Mouse (Mus musculus) heart, postnatal 10 days (tissue): ENCODE measurements around the gene Olfr410. TPM values are rescaled to one million over a fixed set of nuclear protein-coding genes. Genes with fewer than 3 reads are reported as not detected.

Experiments used
- DNase-seq, 2 experiments: peaks; one replicate each; pipeline ENCODE4 v3.0.0; 2021
- intact Hi-C: fragments of 180-260 bp; cut with DNase I; formaldehyde crosslinking; loops from one replicate; pipeline ENCODE4 v1.15.1; 2025
- total RNA-seq, 2 experiments: library from RNA; stranded (reverse); gene quantifications; 2 replicates each; pipeline ENCODE4 v1.2.3; 2021

Olfr410 gene
- total RNA-seq: not detected

GRCm38 (mm10) chr11:74337931-74338330 lies at the start of gene Olfr410:
Gene Olfr410, minus strand, starts transcription at chr11:74338031.
- intact Hi-C loops: no loop called here
- DNase-seq: no peak

- DNase-seq: peak in 1 of 2 experiments; percentile 49
- intact Hi-C loops: loop anchor here (5.0 kb wide), 1 partner anchor 135 kb away; no protein-coding TSS in a partner anchor
Measured at GRCm38 (mm10) chr11:74387203-74387602, 49.4 kb upstream of the Olfr410 start.

GRCm38 (mm10) chr11:74385674-74386073 lies 47.8 kb upstream of the Olfr410 start:
- intact Hi-C loops: loop anchor here (5.0 kb wide), 1 partner anchor 137 kb away; no protein-coding TSS in a partner anchor
- DNase-seq: peak; percentile 63 to 67

GRCm38 (mm10) chr11:74379166-74379873 lies 41.5 kb upstream of the Olfr410 start:
- no peak for DNase-seq
- intact Hi-C loops: loop anchor here (10.0 kb wide), 1 partner anchor 1095 kb away; no protein-coding TSS in a partner anchor

- peak; percentile 70 to 80 for DNase-seq
Measured at GRCm38 (mm10) chr11:74376847-74377246, 39.0 kb upstream of the Olfr410 start.

GRCm38 (mm10) chr11:74371393-74372100 lies 33.7 kb upstream of the Olfr410 start:
- DNase-seq: peak; percentile 76 to 88
- intact Hi-C loops: loop anchor here (1.0 to 10.0 kb wide), 4 partner anchors 1087 to 1363 kb away; partner anchors contain the start of gene Haspin

More at GRCm38 (mm10) chr11:74376847-74377246, 39.0 kb upstream of the Olfr410 start:
- intact Hi-C loops: loop anchor here (2.0 to 10.0 kb wide), 3 partner anchors 150 to 1092 kb away; no protein-coding TSS in a partner anchor

- DNase-seq: no peak
- intact Hi-C loops: no loop called here
Measured at GRCm38 (mm10) chr11:74361769-74362168, 23.9 kb upstream of the Olfr410 start, which contains the start of gene Olfr412. Gene Olfr412, plus strand, starts transcription at chr11:74362069.

- no peak for DNase-seq
- intact Hi-C loops: no loop called here
Measured at GRCm38 (mm10) chr11:74352550-74352949, 14.7 kb upstream of the Olfr410 start, which contains the start of gene Olfr411. Gene Olfr411, minus strand, starts transcription at chr11:74352650.

- intact Hi-C loops: no loop called here
- no peak for DNase-seq
Measured at GRCm38 (mm10) chr11:74328781-74329180, 9.1 kb downstream of the Olfr410 start.

- no peak for DNase-seq
- intact Hi-C loops: no loop called here
Measured at GRCm38 (mm10) chr11:74326044-74326443, 11.8 kb downstream of the Olfr410 start.

GRCm38 (mm10) chr11:74287256-74287655 lies 50.6 kb downstream of the Olfr410 start:
- DNase-seq: no peak
- intact Hi-C loops: no loop called here

GRCm38 (mm10) chr11:74283436-74283835 lies 54.4 kb downstream of the Olfr410 start, which contains the start of gene Olfr59:
Gene Olfr59, plus strand, starts transcription at chr11:74283736.
- no peak for DNase-seq
- intact Hi-C loops: no loop called here

Other genes with a start within 250 kb of the Olfr410 start
- not detected for gene Olfr401, start 224.3 kb downstream of the Olfr410 start, total RNA-seq
- gene Olfr402, start 184.5 kb downstream of the Olfr410 start, total RNA-seq: not detected
- gene Olfr403, start 151.8 kb downstream of the Olfr410 start, total RNA-seq: not detected
- not detected for gene Olfr43, start 126.7 kb downstream of the Olfr410 start, total RNA-seq
- gene Olfr406, start 78.2 kb downstream of the Olfr410 start, total RNA-seq: not detected
- not detected for gene Olfr59, start 54.3 kb downstream of the Olfr410 start, total RNA-seq
- not detected for gene Olfr411, start 14.6 kb upstream of the Olfr410 start, total RNA-seq
- gene Olfr412, start 24.0 kb upstream of the Olfr410 start, total RNA-seq: not detected